Mouse (Mus musculus): ENCODE measurements at regions not wholly inside any gene's neighbourhood (a gene's known extent, or its start where the extent isn't known, plus 50 kb on each side); places are given as distances from the start of the nearest gene placed in this dataset. TPM values are rescaled to one million over a fixed set of nuclear protein-coding genes. Genes with fewer than 3 reads are reported as not detected.
A peak's percentile ranks its signal among the peaks of the same experiment; 100 is the strongest.

DNA sequence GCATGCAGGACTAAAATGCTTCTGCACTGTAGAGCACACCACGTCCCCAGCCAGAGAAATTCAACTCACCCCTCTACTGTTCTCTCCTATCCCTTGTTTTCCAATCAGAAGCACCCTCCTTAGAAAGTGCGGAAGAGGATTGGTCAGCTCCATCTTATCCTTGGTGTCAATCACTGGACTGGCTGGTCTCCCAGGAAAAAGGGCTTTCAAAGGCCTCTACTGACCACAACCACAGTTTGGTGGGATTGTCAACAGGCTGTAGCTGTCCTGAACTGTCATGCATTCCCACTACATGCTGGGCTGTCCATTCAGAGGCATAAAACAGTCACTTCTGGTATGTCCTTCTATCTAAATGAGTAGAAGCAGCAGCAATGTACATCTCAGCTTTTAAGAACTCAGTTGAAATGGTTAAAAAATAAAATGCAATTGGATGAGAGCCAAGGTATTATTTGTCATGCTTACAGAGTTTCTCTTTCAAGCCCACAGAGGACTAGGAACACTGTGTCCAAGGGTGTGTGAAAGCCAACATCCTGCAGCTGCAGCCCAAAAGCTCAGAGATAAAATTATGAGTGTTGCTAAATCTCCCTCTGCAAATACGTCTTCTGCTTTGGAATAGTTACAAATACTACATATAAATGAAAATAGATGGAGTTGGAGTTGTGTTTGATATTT is 101.2 kb upstream of the Tshz3 start:
- Histone ChIP-seq H3K36me3 (replicated peaks; ENCODE audit: control insufficient read depth, insufficient read depth, low read length) (no peaks in the 10 kb centered on the region), H3K9ac (replicated peaks; ENCODE audit: low read depth, low read length) (no peak overlapping the region), H3K27me3 (ENCODE audit: control insufficient read depth, insufficient read depth, low read length) (no peaks in the 10 kb centered on the region), H3K4me2 (ENCODE audit: low read depth, low read length) (no peak overlapping the region), H3K4me1 (ENCODE audit: control insufficient read depth, insufficient read depth) (no peaks in the 10 kb centered on the region), H3K9me3 (replicated peaks; ENCODE audit: control insufficient read depth, low read length) (0 out of 2 replicates have a peak, but pooled peaks cover 4% of the 10 kb centered on the region), H3K4me3 (ENCODE audit: low read depth, low read length) (no peak overlapping the region), H3K27ac (ENCODE audit: low read depth) (no peak overlapping the region)
- ATAC-seq (ENCODE audit: insufficient read depth, low read depth) (peak; percentile 55; the same call in 1 of the 2 replicates), DNase-seq (ENCODE audit: low spot score) (peak; percentile 12)
- TF ChIP-seq EP300 (IDR thresholded peaks at IDR 0.05; ENCODE audit: low read depth) (no peak), CTCF (IDR thresholded peaks at IDR 0.05; ENCODE audit: low read depth) (no peak)
- WGBS: 67% methylated on average over 3 of the region's 3 CpGs

DNA sequence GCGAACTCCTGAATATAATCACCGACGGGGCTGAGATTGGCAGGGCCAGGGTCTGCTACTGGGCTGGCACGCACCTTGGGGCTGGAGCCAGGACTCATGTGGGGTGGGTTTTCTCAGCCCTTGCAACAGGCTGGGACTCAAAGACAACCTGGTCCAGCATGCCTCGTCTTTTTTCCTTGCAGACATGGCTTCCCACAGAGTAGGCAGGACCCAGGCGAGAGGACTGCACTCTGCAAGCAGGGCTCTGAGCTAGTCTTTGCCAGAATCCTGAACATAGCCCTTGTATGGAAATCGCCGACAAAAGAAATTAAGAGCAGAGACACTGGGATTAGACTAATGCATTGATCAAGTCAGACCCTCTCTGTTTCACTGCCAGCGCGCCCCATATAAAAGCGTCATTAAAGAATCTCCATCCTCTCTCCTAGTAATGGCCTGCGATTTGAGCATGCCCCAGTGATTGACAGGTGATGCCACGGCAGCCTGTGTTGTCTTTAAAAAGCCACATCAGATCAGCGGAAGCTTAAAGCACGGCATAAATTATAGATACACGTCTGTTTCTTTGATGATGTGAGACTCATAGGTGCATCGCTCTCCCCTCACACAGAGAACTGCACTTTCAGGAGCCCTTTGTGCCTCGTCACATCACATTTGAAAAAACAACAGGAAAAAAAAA is 92.8 kb upstream of the Tshz3 start:
- Histone ChIP-seq H3K36me3 (replicated peaks; ENCODE audit: control insufficient read depth, insufficient read depth, low read length) (no peaks in the 10 kb centered on the region), H3K27me3 (ENCODE audit: control insufficient read depth, insufficient read depth, low read length) (no peaks in the 10 kb centered on the region), H3K9ac (replicated peaks; ENCODE audit: low read depth, low read length) (no peak overlapping the region), H3K9me3 (replicated peaks; ENCODE audit: control insufficient read depth, low read length) (no peaks in the 10 kb centered on the region), H3K4me3 (ENCODE audit: low read depth, low read length) (no peak overlapping the region), H3K27ac (ENCODE audit: low read depth) (no peak overlapping the region), H3K4me1 (ENCODE audit: control insufficient read depth, insufficient read depth) (no peaks in the 10 kb centered on the region), H3K4me2 (ENCODE audit: low read depth, low read length) (no peak overlapping the region)
- WGBS: 78% methylated on average over 18 of the region's 18 CpGs
- no peak for DNase-seq (ENCODE audit: low spot score)
- TF ChIP-seq CTCF (IDR thresholded peaks at IDR 0.05; ENCODE audit: low read depth) (no peak), EP300 (IDR thresholded peaks at IDR 0.05; ENCODE audit: low read depth) (no peak)
- no peak for ATAC-seq (ENCODE audit: insufficient read depth, low read depth)

- Histone ChIP-seq H3K27ac (ENCODE audit: low read depth) (no peak overlapping the region), H3K27me3 (ENCODE audit: control insufficient read depth, insufficient read depth, low read length) (no peaks in the 10 kb centered on the region), H3K9ac (replicated peaks; ENCODE audit: low read depth, low read length) (no peak overlapping the region), H3K4me1 (ENCODE audit: control insufficient read depth, insufficient read depth) (no peaks in the 10 kb centered on the region), H3K4me2 (ENCODE audit: low read depth, low read length) (no peak overlapping the region), H3K36me3 (replicated peaks; ENCODE audit: control insufficient read depth, insufficient read depth, low read length) (no peaks in the 10 kb centered on the region), H3K9me3 (replicated peaks; ENCODE audit: control insufficient read depth, low read length) (no peaks in the 10 kb centered on the region), H3K4me3 (ENCODE audit: low read depth, low read length) (no peak overlapping the region)
- TF ChIP-seq EP300 (IDR thresholded peaks at IDR 0.05; ENCODE audit: low read depth) (no peak), CTCF (IDR thresholded peaks at IDR 0.05; ENCODE audit: low read depth) (peak; percentile 21; the same call in 1 of the 2 replicates)
- DNase-seq (ENCODE audit: low spot score) (no peak), ATAC-seq (ENCODE audit: insufficient read depth, low read depth) (no peak)
- 68% methylated on average over 6 of the region's 6 CpGs for WGBS
Measured at GRCm38 (mm10) chr7:36620256-36620655, 77.7 kb upstream of the Tshz3 start.

GRCm38 (mm10) chr7:36644252-36644651 is 53.7 kb upstream of the Tshz3 start:
- ATAC-seq (ENCODE audit: insufficient read depth, low read depth): no peak
- H3K4me2 ChIP-seq (ENCODE audit: low read depth, low read length): no peak overlapping the region
- no peaks in the 10 kb centered on the region for H3K27me3 ChIP-seq (ENCODE audit: control insufficient read depth, insufficient read depth, low read length)
- WGBS: 60% methylated on average over 3 of the region's 3 CpGs
- no peaks in the 10 kb centered on the region for H3K9me3 ChIP-seq (replicated peaks; ENCODE audit: control insufficient read depth, low read length)
- H3K36me3 ChIP-seq (replicated peaks; ENCODE audit: control insufficient read depth, insufficient read depth, low read length): no peaks in the 10 kb centered on the region
- no peaks in the 10 kb centered on the region for H3K4me1 ChIP-seq (ENCODE audit: control insufficient read depth, insufficient read depth)
- TF ChIP-seq CTCF (IDR thresholded peaks at IDR 0.05; ENCODE audit: low read depth): no peak
- no peak for TF ChIP-seq EP300 (IDR thresholded peaks at IDR 0.05; ENCODE audit: low read depth)
- H3K4me3 ChIP-seq (ENCODE audit: low read depth, low read length): no peak overlapping the region
- H3K27ac ChIP-seq (ENCODE audit: low read depth): no peak overlapping the region
- no peak overlapping the region for H3K9ac ChIP-seq (replicated peaks; ENCODE audit: low read depth, low read length)
- DNase-seq (ENCODE audit: low spot score): no peak

Small RNAs in the stretch of these regions (microRNA-seq; reads per million reads assigned to microRNA genes)
- gene Gm25247: not detected

Data from heart, postnatal 0 days (tissue).